Mouse (Mus musculus) heart, postnatal 0 days (tissue): ENCODE results near the gene Col18a1.

Source experiments
- CTCF ChIP-seq: IDR thresholded peaks from 2 replicates; pipeline ENCODE4 v1.5.1; 2016; ENCODE audit warnings: antibody characterized with exemption, control low read depth, low read depth
- EP300 ChIP-seq: IDR thresholded peaks from 2 replicates; pipeline ENCODE4 v1.6.1; 2016; ENCODE audit warnings: antibody characterized with exemption, low read depth

- TF ChIP-seq CTCF (no peak), EP300 (no peak)
Observed at GRCm38 (mm10) chr10:77147545-77147944, 18.8 kb downstream of the Col18a1 start.
